Mouse (Mus musculus): Measurements from ENCODE around the gene Ube2m. TPM values are rescaled to one million over a fixed set of nuclear protein-coding genes. Genes with fewer than 3 reads are reported as not detected.

The Ube2m gene
- total and polyA plus RNA-seq, 3 experiments, result 169 to 242 (median 201) TPM

- WGBS, result 7% methylated on average over 88 of the region's 88 CpGs
- H3K4me3 ChIP-seq, result peak overlapping the region; percentile 41
- DNase-seq, result peak in 1 of 2 experiments; percentile 9
Observed at GRCm38 (mm10) chr7:13043445-13044253, 5.6 kb upstream of the Ube2m start.

GRCm38 (mm10) chr7:13043120-13043444 is 5.0 kb upstream of the Ube2m start:
- Histone ChIP-seq H3K4me1 (ENCODE audit: control insufficient read depth, insufficient read depth, low read length) (peaks cover 4% of the 10 kb centered on the region), H3K27me3 (ENCODE audit: control insufficient read depth, insufficient read depth, low read length) (peaks cover 15% of the 10 kb centered on the region), H3K79me2 (replicated peaks; ENCODE audit: control insufficient read depth, insufficient read depth, low read length) (no peaks in the 10 kb centered on the region), H3K36me3 (ENCODE audit: control insufficient read depth, insufficient read depth, low read length) (no peaks in the 10 kb centered on the region), H3K27ac (no peak overlapping the region), H3K9ac (ENCODE audit: low read depth, low read length) (no peak overlapping the region), H3K4me3 (no peak overlapping the region)
- intact Hi-C loops (cut with DNase I), result loop anchor here (10.0 kb wide), 1 partner anchor 78 kb away; the partner anchor contains the start of gene Zfp324
- peak in 1 of 2 experiments; percentile 2 for DNase-seq
- TF ChIP-seq EP300 (IDR thresholded peaks at IDR 0.05; ENCODE audit: insufficient read depth, low read depth, low read length) (no peak), POLR2A (IDR thresholded peaks at IDR 0.05; ENCODE audit: insufficient read depth, low read depth, low read length) (no peak), CTCF (IDR thresholded peaks at IDR 0.05) (no peak)
- 55% methylated on average over 16 of the region's 16 CpGs for WGBS

More at GRCm38 (mm10) chr7:13043445-13044253, 5.6 kb upstream of the Ube2m start:
- Histone ChIP-seq H3K27ac (no peak overlapping the region), H3K79me2 (replicated peaks; ENCODE audit: control insufficient read depth, insufficient read depth, low read length) (no peaks in the 10 kb centered on the region), H3K36me3 (ENCODE audit: control insufficient read depth, insufficient read depth, low read length) (no peaks in the 10 kb centered on the region), H3K9ac (ENCODE audit: low read depth, low read length) (peak overlapping the region; percentile 15), H3K27me3 (ENCODE audit: control insufficient read depth, insufficient read depth, low read length) (peaks cover 15% of the 10 kb centered on the region), H3K4me1 (ENCODE audit: control insufficient read depth, insufficient read depth, low read length) (peaks cover 3% of the 10 kb centered on the region)
- intact Hi-C loops (cut with DNase I), result loop anchor here (10.0 kb wide), 1 partner anchor 79 kb away; the partner anchor contains the start of gene Zfp324
- TF ChIP-seq EP300 (IDR thresholded peaks at IDR 0.05; ENCODE audit: insufficient read depth, low read depth, low read length) (no peak), CTCF (IDR thresholded peaks at IDR 0.05) (no peak), POLR2A (IDR thresholded peaks at IDR 0.05; ENCODE audit: insufficient read depth, low read depth, low read length) (no peak)

GRCm38 (mm10) chr7:13042511-13042910 is 4.4 kb upstream of the Ube2m start:
- Histone ChIP-seq H3K4me1 (ENCODE audit: control insufficient read depth, insufficient read depth, low read length) (peaks cover 4% of the 10 kb centered on the region), H3K79me2 (replicated peaks; ENCODE audit: control insufficient read depth, insufficient read depth, low read length) (no peaks in the 10 kb centered on the region), H3K27ac (no peak overlapping the region), H3K36me3 (ENCODE audit: control insufficient read depth, insufficient read depth, low read length) (no peaks in the 10 kb centered on the region), H3K4me3 (no peak overlapping the region), H3K9ac (ENCODE audit: low read depth, low read length) (no peak overlapping the region), H3K27me3 (ENCODE audit: control insufficient read depth, insufficient read depth, low read length) (peaks cover 15% of the 10 kb centered on the region)
- no peak for DNase-seq
- WGBS, result 67% methylated on average over 6 of the region's 6 CpGs
- intact Hi-C loops (cut with DNase I), result loop anchor here (10.0 kb wide), 1 partner anchor 78 kb away; the partner anchor contains the start of gene Zfp324
- TF ChIP-seq POLR2A (IDR thresholded peaks at IDR 0.05; ENCODE audit: insufficient read depth, low read depth, low read length), result no peak
- TF ChIP-seq EP300 (IDR thresholded peaks at IDR 0.05; ENCODE audit: insufficient read depth, low read depth, low read length), result no peak

GRCm38 (mm10) chr7:13041256-13041655 is 3.2 kb upstream of the Ube2m start:
- Histone ChIP-seq H3K36me3 (ENCODE audit: control insufficient read depth, insufficient read depth, low read length) (no peaks in the 10 kb centered on the region), H3K27ac (no peak overlapping the region), H3K4me1 (ENCODE audit: control insufficient read depth, insufficient read depth, low read length) (peaks cover 6% of the 10 kb centered on the region), H3K9ac (ENCODE audit: low read depth, low read length) (no peak overlapping the region), H3K79me2 (replicated peaks; ENCODE audit: control insufficient read depth, insufficient read depth, low read length) (no peaks in the 10 kb centered on the region), H3K27me3 (ENCODE audit: control insufficient read depth, insufficient read depth, low read length) (peaks cover 15% of the 10 kb centered on the region), H3K4me3 (no peak overlapping the region)
- no peak for DNase-seq
- 74% methylated on average over 1 of the region's 1 CpGs for WGBS
- intact Hi-C loops (cut with DNase I), result loop anchor here (10.0 kb wide), 1 partner anchor 76 kb away; the partner anchor contains the start of gene Zfp324
- TF ChIP-seq POLR2A (IDR thresholded peaks at IDR 0.05; ENCODE audit: insufficient read depth, low read depth, low read length) (no peak), EP300 (IDR thresholded peaks at IDR 0.05; ENCODE audit: insufficient read depth, low read depth, low read length) (no peak), CTCF (IDR thresholded peaks at IDR 0.05) (no peak)

GRCm38 (mm10) chr7:13039181-13039580 is 1.1 kb upstream of the Ube2m start:
- TF ChIP-seq POLR2A (IDR thresholded peaks at IDR 0.05; ENCODE audit: insufficient read depth, low read depth, low read length) (no peak), CTCF (IDR thresholded peaks at IDR 0.05) (no peak), EP300 (IDR thresholded peaks at IDR 0.05; ENCODE audit: insufficient read depth, low read depth, low read length) (no peak)
- H3K27me3 ChIP-seq (ENCODE audit: control insufficient read depth, insufficient read depth, low read length), result peaks cover 11% of the 10 kb centered on the region
- H3K36me3 ChIP-seq (ENCODE audit: control insufficient read depth, insufficient read depth, low read length), result no peaks in the 10 kb centered on the region
- H3K79me2 ChIP-seq (replicated peaks; ENCODE audit: control insufficient read depth, insufficient read depth, low read length), result no peaks in the 10 kb centered on the region
- H3K4me1 ChIP-seq (ENCODE audit: control insufficient read depth, insufficient read depth, low read length), result peaks cover 9% of the 10 kb centered on the region
- no peak for DNase-seq
- intact Hi-C loops (cut with DNase I), result loop anchor here (2.0 to 10.0 kb wide), 4 partner anchors 16 to 564 kb away; partner anchors contain the start of genes Mzf1, Rps5, Zfp110 and Zfp606
- H3K27ac ChIP-seq, result peak overlapping the region; percentile 100; the same call in 1 of the 2 replicates
- peak overlapping the region; percentile 97; the same call in 1 of the 2 replicates for H3K9ac ChIP-seq (ENCODE audit: low read depth, low read length)
- WGBS, result 49% methylated on average over 1 of the region's 1 CpGs
- no peak overlapping the region for H3K4me3 ChIP-seq

Data from heart, adult 2 months (tissue).